Mouse (Mus musculus): ENCODE measurements around the gene Zbtb43.

- TF ChIP-seq CTCF (IDR thresholded peaks at IDR 0.05; ENCODE audit: control insufficient read depth, insufficient read depth, insufficient read length) = no peak
- TF ChIP-seq USF1 (IDR thresholded peaks at IDR 0.05; ENCODE audit: low read depth) = no peak
- no peak for TF ChIP-seq FOSL1 (IDR thresholded peaks at IDR 0.05; ENCODE audit: insufficient read depth, low read length, poor library complexity, severe bottlenecking)
- TF ChIP-seq MYOG (IDR thresholded peaks at IDR 0.05; ENCODE audit: control insufficient read depth, extremely low read depth, insufficient read length) = no peak
- TF ChIP-seq MYOD1 (IDR thresholded peaks at IDR 0.05; ENCODE audit: control insufficient read depth, insufficient read length, low read depth) = no peak
Measured at GRCm38 (mm10) chr2:33502602-33503001, 34.2 kb upstream of the Zbtb43 start.

Data from C2C12 (cell line).